Mouse (Mus musculus) limb, embryonic 13.5 days (tissue): ENCODE results near the gene Znrf2. TPM values are rescaled to one million over a fixed set of nuclear protein-coding genes. Genes with fewer than 3 reads are reported as not detected.
"Not testable (repeated sequence)": the region's sequence is repeated elsewhere in the genome, so short reads cannot be mapped to it uniquely, and the experiment has no call there.

Experiments used
- ATAC-seq: fragments of 200-750 bp; cut with Nextera tagmentation; 2 replicates; pipeline ENCODE4 v1.8.0; 2017; ENCODE audit warnings: low read depth, moderate number of reproducible peaks, moderate TSS enrichment; ENCODE audit not compliant: low FRiP score
- H3K27ac ChIP-seq: fragments of 300-500 bp; sonication (generic); 2 replicates; pipeline ENCODE4 v1.5.1; 2015; ENCODE audit warnings: inconsistent platforms, mild to moderate bottlenecking, moderate library complexity
- H3K27me3 ChIP-seq: fragments of 300-500 bp; sonication (generic); 2 replicates; pipeline ENCODE4 v1.6.1; 2015; ENCODE audit warnings: mild to moderate bottlenecking, inconsistent platforms
- H3K36me3 ChIP-seq: fragments of 300-500 bp; sonication (generic); 2 replicates; pipeline ENCODE4 v1.6.1; 2015; ENCODE audit warnings: inconsistent platforms, mild to moderate bottlenecking, moderate library complexity
- H3K4me1 ChIP-seq: fragments of 300-500 bp; sonication (generic); 2 replicates; pipeline ENCODE4 v1.6.1; 2015; ENCODE audit warnings: inconsistent platforms
- H3K4me2 ChIP-seq: fragments of 300-500 bp; sonication (generic); replicated peaks from 2 replicates; pipeline ENCODE4 v1.6.1; 2015; ENCODE audit warnings: inconsistent platforms, mild to moderate bottlenecking, moderate library complexity
- H3K4me3 ChIP-seq: fragments of 300-500 bp; sonication (generic); 2 replicates; pipeline ENCODE4 v1.5.1; 2015; ENCODE audit warnings: moderate library complexity, mild to moderate bottlenecking, inconsistent platforms
- H3K9ac ChIP-seq: fragments of 300-500 bp; sonication (generic); 2 replicates; pipeline ENCODE4 v1.6.1; 2015; ENCODE audit warnings: mild to moderate bottlenecking, inconsistent platforms
- H3K9me3 ChIP-seq: fragments of 300-500 bp; sonication (generic); 2 replicates; pipeline ENCODE4 v1.6.1; 2016; ENCODE audit warnings: inconsistent platforms
- WGBS: fragments of 180-500 bp; shearing (Covaris S2); methylation state at CpG from one replicate; pipeline ENCODE4 v1.1.7; 2015; 5-methylcytosine and 5-hydroxymethylcytosine counted together
- polyA plus RNA-seq: library from polyadenylated mRNA; unstranded; fragments of >200 nt; fragmentation: Nextera tagmentation; extraction: Ambion mirVana; gene quantifications from 2 replicates; pipeline ENCODE4 v1.2.1, GENCODE M21; 2015

Znrf2 gene
- polyA plus RNA-seq, 1 experiment from 2014 or later, result 2.9 TPM

- ATAC-seq, result no peak
- Histone ChIP-seq H3K27ac (peak overlapping the region; percentile 29; the same call in 1 of the 2 replicates), H3K4me3 (no peak overlapping the region), H3K27me3 (no peaks in the 10 kb centered on the region), H3K9ac (no peak overlapping the region), H3K4me2 (no peak overlapping the region), H3K36me3 (no peaks in the 10 kb centered on the region), H3K4me1 (peaks cover 12% of the 10 kb centered on the region), H3K9me3 (no peaks in the 10 kb centered on the region)
- WGBS, result 58% methylated on average over 8 of the region's 8 CpGs
Observed at GRCm38 (mm10) chr6:54831069-54831720, 14.5 kb downstream of the Znrf2 start.

- no peak overlapping the region for H3K4me2 ChIP-seq
- peaks cover 2% of the 10 kb centered on the region; the same call in 1 of the 2 replicates for H3K36me3 ChIP-seq
- no peak for ATAC-seq
- H3K4me3 ChIP-seq, result no peak overlapping the region
- H3K9me3 ChIP-seq, result peaks cover 2% of the 10 kb centered on the region; the same call in 1 of the 2 replicates
- peaks cover 12% of the 10 kb centered on the region for H3K4me1 ChIP-seq
- no peak overlapping the region for H3K27ac ChIP-seq
- no peak overlapping the region for H3K9ac ChIP-seq
- 53% methylated on average over 2 of the region's 2 CpGs for WGBS
- no peaks in the 10 kb centered on the region for H3K27me3 ChIP-seq
Observed at GRCm38 (mm10) chr6:54833427-54833826, 16.7 kb downstream of the Znrf2 start.

DNA sequence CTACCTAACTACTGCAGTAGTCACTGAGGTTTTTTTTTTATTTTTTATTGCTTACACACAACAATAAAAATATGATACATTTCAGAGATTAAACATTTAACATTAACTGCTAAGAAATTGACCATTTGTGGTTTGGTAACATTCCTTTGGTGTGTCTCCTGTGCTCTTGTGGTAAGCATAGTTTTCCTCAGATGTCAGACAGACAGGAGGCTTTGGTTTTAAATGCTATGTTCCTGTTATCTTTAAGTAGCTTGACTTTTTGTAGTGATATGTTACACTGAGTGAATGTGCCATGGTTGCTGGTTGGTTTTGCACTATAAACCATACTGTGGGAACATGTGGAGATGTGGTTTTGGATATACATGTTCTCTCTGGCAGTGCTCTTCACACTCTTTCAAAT is 19.9 kb downstream of the Znrf2 start:
- no peak overlapping the region for H3K27ac ChIP-seq
- H3K4me1 ChIP-seq, result no peaks in the 10 kb centered on the region
- H3K4me2 ChIP-seq, result no peak overlapping the region
- no peak overlapping the region for H3K4me3 ChIP-seq
- peaks cover 10% of the 10 kb centered on the region for H3K9me3 ChIP-seq
- H3K27me3 ChIP-seq, result no peaks in the 10 kb centered on the region
- H3K9ac ChIP-seq, result no peak overlapping the region
- H3K36me3 ChIP-seq, result peaks cover 11% of the 10 kb centered on the region
- ATAC-seq, result no peak

GRCm38 (mm10) chr6:54841399-54841798 is 24.7 kb downstream of the Znrf2 start:
- Histone ChIP-seq H3K4me3 (no peak overlapping the region), H3K4me2 (no peak overlapping the region), H3K27ac (no peak overlapping the region), H3K9ac (no peak overlapping the region), H3K9me3 (peaks cover 10% of the 10 kb centered on the region), H3K27me3 (no peaks in the 10 kb centered on the region), H3K36me3 (peaks cover 11% of the 10 kb centered on the region), H3K4me1 (peaks cover 7% of the 10 kb centered on the region)
- no peak for ATAC-seq

DNA sequence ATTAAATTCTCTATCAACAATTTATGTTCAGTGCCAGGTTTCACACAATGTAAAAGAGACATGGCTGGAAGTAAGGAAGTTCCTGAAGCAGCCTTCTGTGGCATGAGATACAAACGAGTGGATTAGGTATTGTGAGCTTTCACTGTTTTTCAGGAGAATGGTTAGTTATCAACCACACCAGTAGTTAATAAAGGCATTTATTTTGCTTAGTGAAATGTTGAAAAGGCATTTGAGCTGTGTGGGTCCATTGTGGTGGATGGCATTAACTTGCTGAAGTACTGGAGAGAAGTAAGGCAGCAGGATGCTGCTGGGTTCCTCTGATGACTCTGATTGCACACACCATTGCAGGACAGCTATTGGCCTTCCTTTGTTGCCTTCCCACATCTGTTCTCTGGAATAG is 25.3 kb downstream of the Znrf2 start:
- Histone ChIP-seq H3K36me3 (peaks cover 11% of the 10 kb centered on the region), H3K27ac (no peak overlapping the region)

DNA sequence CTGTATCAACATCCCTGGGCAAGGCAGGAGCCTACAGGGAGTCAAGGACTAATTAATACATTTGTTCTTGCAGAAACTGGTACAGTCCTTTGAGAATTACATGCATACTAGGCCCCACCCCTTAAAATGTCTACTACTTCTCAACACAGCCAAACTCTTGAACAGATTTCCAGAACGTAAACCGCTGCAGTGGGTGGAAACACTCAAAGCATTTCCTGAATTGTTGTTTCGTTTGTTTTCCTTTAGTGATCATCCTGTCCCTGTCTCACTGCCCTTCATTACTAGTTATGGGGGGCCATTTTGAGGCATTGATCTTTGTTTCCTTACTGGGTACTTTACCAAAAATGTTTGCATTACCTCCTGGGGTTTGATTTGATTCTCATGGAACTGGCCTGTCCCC is 31.8 kb downstream of the Znrf2 start:
- WGBS, result 75% methylated on average over 3 of the region's 3 CpGs
- H3K27ac ChIP-seq, result no peak overlapping the region
- no peak for ATAC-seq

More for the DNA sequence above, 25.3 kb downstream of the Znrf2 start:
- WGBS, result 54% methylated on average over 1 of the region's 1 CpGs
- no peak overlapping the region for H3K9ac ChIP-seq
- no peak overlapping the region for H3K4me2 ChIP-seq
- H3K27me3 ChIP-seq, result no peaks in the 10 kb centered on the region
- peaks cover 10% of the 10 kb centered on the region for H3K9me3 ChIP-seq
- no peak for ATAC-seq
- H3K4me1 ChIP-seq, result peaks cover 7% of the 10 kb centered on the region
- no peak overlapping the region for H3K4me3 ChIP-seq

GRCm38 (mm10) chr6:54849179-54850156 is 32.8 kb downstream of the Znrf2 start:
- H3K27ac ChIP-seq, result no peak overlapping the region
- no peak overlapping the region for H3K9ac ChIP-seq
- H3K9me3 ChIP-seq, result no peaks in the 10 kb centered on the region
- ATAC-seq, result no peak
- H3K4me2 ChIP-seq, result no peak overlapping the region
- 42% methylated on average over 4 of the region's 4 CpGs for WGBS
- H3K4me3 ChIP-seq, result no peak overlapping the region
- H3K36me3 ChIP-seq, result no peaks in the 10 kb centered on the region
- H3K27me3 ChIP-seq, result no peaks in the 10 kb centered on the region
- H3K4me1 ChIP-seq, result peaks cover 10% of the 10 kb centered on the region

More for the DNA sequence above, 31.8 kb downstream of the Znrf2 start:
- Histone ChIP-seq H3K9me3 (no peaks in the 10 kb centered on the region), H3K4me2 (no peak overlapping the region), H3K36me3 (no peaks in the 10 kb centered on the region), H3K9ac (no peak overlapping the region), H3K4me1 (peaks cover 10% of the 10 kb centered on the region), H3K27me3 (no peaks in the 10 kb centered on the region), H3K4me3 (no peak overlapping the region)

DNA sequence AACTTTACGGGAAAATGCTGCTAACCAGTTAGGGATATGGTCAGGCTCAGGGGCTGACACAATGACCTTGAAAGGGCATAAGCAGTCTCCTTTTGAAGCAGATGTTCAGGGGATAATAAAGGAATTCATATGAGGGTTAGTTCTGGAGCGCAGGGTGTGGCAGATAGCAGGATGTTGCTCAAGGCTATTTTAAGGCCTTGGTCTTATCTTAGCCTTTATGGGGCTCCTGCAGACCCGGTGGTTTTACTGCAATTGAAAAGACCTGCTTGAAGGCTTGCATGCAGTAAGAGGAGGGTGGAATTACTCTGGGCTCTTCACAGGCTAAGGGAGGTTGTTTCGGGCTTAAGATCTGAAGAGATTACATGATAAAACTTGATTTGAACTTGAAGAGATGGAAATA is 35.1 kb downstream of the Znrf2 start:
- H3K4me3 ChIP-seq, result no peak overlapping the region
- no peaks in the 10 kb centered on the region for H3K27me3 ChIP-seq
- peaks cover 15% of the 10 kb centered on the region for H3K4me1 ChIP-seq
- H3K9me3 ChIP-seq, result no peaks in the 10 kb centered on the region
- no peaks in the 10 kb centered on the region for H3K36me3 ChIP-seq
- H3K4me2 ChIP-seq, result no peak overlapping the region
- H3K27ac ChIP-seq, result no peak overlapping the region
- H3K9ac ChIP-seq, result no peak overlapping the region
- 46% methylated on average over 4 of the region's 4 CpGs for WGBS
- no peak for ATAC-seq

- ATAC-seq, result no peak
- Histone ChIP-seq H3K4me1 (peaks cover 15% of the 10 kb centered on the region), H3K27ac (no peak overlapping the region), H3K9me3 (no peaks in the 10 kb centered on the region), H3K36me3 (no peaks in the 10 kb centered on the region), H3K9ac (no peak overlapping the region), H3K4me3 (no peak overlapping the region), H3K27me3 (no peaks in the 10 kb centered on the region), H3K4me2 (no peak overlapping the region)
- WGBS, result 21% methylated on average over 3 of the region's 3 CpGs
Observed at GRCm38 (mm10) chr6:54852669-54853068, 36.0 kb downstream of the Znrf2 start.

DNA sequence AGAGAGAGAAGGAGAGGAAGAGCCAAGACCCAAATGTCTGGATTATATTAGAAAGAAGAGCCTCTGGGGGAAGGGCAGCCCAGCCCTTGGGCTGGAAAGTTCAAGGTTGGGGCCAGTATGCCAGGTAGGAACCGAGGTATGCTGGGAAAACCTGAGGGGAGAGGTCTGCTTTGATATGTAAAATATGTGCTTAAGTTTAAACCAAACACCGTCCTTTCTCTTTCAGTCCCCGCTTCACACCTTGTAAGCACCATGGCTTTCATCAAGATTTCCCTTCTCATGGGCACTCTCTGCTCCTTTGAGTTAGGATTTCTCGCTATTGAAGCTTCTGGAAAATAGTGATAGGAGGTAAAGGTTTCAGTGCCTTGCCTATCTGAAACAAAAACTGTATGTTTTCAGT is 38.1 kb downstream of the Znrf2 start:
- Histone ChIP-seq H3K4me1 (peaks cover 15% of the 10 kb centered on the region), H3K9me3 (no peaks in the 10 kb centered on the region), H3K4me3 (no peak overlapping the region), H3K27me3 (no peaks in the 10 kb centered on the region), H3K36me3 (no peaks in the 10 kb centered on the region), H3K4me2 (no peak overlapping the region), H3K9ac (no peak overlapping the region), H3K27ac (no peak overlapping the region)
- ATAC-seq, result no peak
- 47% methylated on average over 4 of the region's 4 CpGs for WGBS

DNA sequence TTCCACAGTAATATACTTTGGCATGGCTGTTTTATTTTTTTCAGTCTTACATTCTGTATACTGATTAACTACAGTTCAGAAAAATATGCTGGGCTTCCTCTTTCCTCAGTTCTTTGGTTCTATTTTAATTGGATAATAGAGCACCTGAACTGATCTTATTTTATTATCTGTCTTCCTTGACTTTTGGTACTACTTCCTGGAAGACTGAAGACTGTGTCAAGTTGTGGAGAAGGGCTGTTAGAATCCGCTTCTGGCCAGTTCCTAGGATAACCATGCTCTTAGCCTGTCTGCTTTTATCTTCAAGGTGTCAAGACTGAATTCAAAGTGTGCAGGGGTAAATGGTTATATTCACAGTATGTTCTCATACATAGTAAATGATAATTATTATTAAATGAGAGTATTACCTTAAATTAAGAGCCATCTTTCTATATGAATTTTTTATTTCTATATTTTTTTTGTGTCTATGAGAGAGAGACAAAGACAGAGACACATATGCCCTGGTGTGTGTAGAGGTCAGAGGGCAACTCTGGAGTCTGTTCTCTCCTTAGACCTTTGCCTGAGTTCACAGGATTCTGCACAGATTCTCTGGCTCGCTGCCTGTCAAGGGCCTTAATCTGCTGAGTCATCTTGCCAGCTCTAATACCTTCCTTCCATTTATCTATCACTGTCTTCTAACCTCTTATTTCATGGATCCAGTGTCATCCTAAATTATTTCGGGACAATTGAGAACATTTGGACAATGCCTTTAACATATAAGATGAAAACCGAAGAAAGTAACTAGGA is 39.3 kb downstream of the Znrf2 start:
- Histone ChIP-seq H3K36me3 (no peaks in the 10 kb centered on the region), H3K4me3 (no peak overlapping the region), H3K9ac (no peak overlapping the region), H3K4me1 (peaks cover 15% of the 10 kb centered on the region), H3K27me3 (no peaks in the 10 kb centered on the region), H3K27ac (no peak overlapping the region), H3K9me3 (no peaks in the 10 kb centered on the region), H3K4me2 (no peak overlapping the region)
- 47% methylated on average over 4 of the region's 4 CpGs for WGBS
- no peak for ATAC-seq

DNA sequence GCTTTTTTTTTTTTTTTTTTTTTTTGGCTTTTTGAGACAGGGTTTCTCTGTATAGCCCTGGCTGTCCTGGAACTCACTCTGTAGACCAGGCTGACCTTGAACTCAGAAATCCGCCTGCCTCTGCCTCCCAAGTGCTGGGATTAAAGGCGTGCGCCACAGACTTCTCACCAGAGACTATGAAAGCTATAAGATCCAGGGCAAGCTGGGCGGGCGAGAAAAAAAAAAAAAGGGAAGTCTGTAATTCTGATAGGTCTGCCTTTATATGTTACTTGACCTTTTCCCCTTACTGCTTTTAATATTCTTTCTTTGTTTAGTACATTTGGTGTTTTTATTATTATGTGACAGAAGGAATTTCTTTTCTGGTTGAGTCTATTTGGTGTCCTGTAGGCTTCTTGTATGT is 42.4 kb downstream of the Znrf2 start:
- H3K36me3 ChIP-seq, H3K27ac ChIP-seq, H3K4me1 ChIP-seq, H3K9ac ChIP-seq, H3K4me3 ChIP-seq, H3K27me3 ChIP-seq, ATAC-seq, H3K9me3 ChIP-seq, H3K4me2 ChIP-seq: not testable (repeated sequence)
- WGBS, result 87% methylated on average over 5 of the region's 5 CpGs
